Mouse (Mus musculus) forebrain, embryonic 16.5 days (tissue): ENCODE results near the gene Gm14459. TPM values are rescaled to one million over a fixed set of nuclear protein-coding genes. Genes with fewer than 3 reads are reported as not detected.
"Not testable (repeated sequence)": the region's sequence is repeated elsewhere in the genome, so short reads cannot be mapped to it uniquely, and the experiment has no call there.

Experiments
- ATAC-seq: fragments of 200-750 bp; cut with Nextera tagmentation; 2 replicates; pipeline ENCODE4 v1.8.0; 2017; ENCODE audit warnings: mild to moderate bottlenecking, moderate library complexity
- H3K27ac ChIP-seq: fragments of 300-500 bp; sonication (generic); 2 replicates; pipeline ENCODE4 v1.5.1; 2014; ENCODE audit warnings: low read length, control low read depth
- H3K27me3 ChIP-seq: fragments of 300-500 bp; sonication (generic); replicated peaks from 2 replicates; pipeline ENCODE4 v1.6.1; 2014; ENCODE audit warnings: low read length; ENCODE audit not compliant: control insufficient read depth, insufficient read depth
- H3K36me3 ChIP-seq: fragments of 300-500 bp; sonication (generic); 2 replicates; pipeline ENCODE4 v1.6.1; 2014; ENCODE audit not compliant: control insufficient read depth, insufficient read depth
- H3K4me1 ChIP-seq: fragments of 300-500 bp; sonication (generic); replicated peaks from 2 replicates; pipeline ENCODE4 v1.6.1; 2014; ENCODE audit warnings: low read length; ENCODE audit not compliant: control insufficient read depth, insufficient read depth
- H3K4me2 ChIP-seq: fragments of 300-500 bp; sonication (generic); 2 replicates; pipeline ENCODE4 v1.6.1; 2014; ENCODE audit warnings: mild to moderate bottlenecking, low read length, control low read depth
- H3K4me3 ChIP-seq: fragments of 300-500 bp; sonication (generic); replicated peaks from 2 replicates; pipeline ENCODE4 v1.5.1; 2014; ENCODE audit warnings: mild to moderate bottlenecking, low read length, control low read depth
- H3K9ac ChIP-seq: fragments of 300-500 bp; sonication (generic); replicated peaks from 2 replicates; pipeline ENCODE4 v1.6.1; 2014; ENCODE audit warnings: low read depth, low read length, control low read depth
- H3K9me3 ChIP-seq: fragments of 300-500 bp; sonication (generic); 2 replicates; pipeline ENCODE4 v1.6.1; 2016; ENCODE audit warnings: low read length; ENCODE audit not compliant: control insufficient read depth
- WGBS: fragments of 180-500 bp; shearing (Covaris S2); extraction: QIAGEN DNeasy Blood & Tissue Kit; methylation state at CpG from one replicate; pipeline ENCODE4 v1.1.7; 2014; 5-methylcytosine and 5-hydroxymethylcytosine counted together
- polyA plus RNA-seq: library from polyadenylated mRNA; unstranded; fragments of >200 nt; fragmentation: Nextera tagmentation; extraction: Ambion mirVana; gene quantifications from 2 replicates; pipeline ENCODE4 v1.2.1, GENCODE M21; 2015

Gm14459 gene
- polyA plus RNA-seq, result not detected in 2 replicates

GRCm38 (mm10) chrX:8524854-8525253 lies at the start of gene Gm14459:
Gene Gm14459 (minus strand): TSS chrX:8524954.
- Histone ChIP-seq H3K27me3 (no peaks in the 10 kb centered on the region), H3K4me1 (no peaks in the 10 kb centered on the region), H3K36me3 (no peaks in the 10 kb centered on the region), H3K4me2 (no peak within 1 kb of the TSS), H3K27ac (no peak within 1 kb of the TSS), H3K4me3 (no peak within 1 kb of the TSS), H3K9ac (no peak within 1 kb of the TSS), H3K9me3 (0 out of 2 replicates have a peak, but pooled peaks cover 2% of the 10 kb centered on the region)
- ATAC-seq, result no peak
- WGBS, result 77% methylated on average over 2 of the region's 2 CpGs

GRCm38 (mm10) chrX:8548155-8548554 lies 23.4 kb upstream of the Gm14459 start, which contains the start of gene Ssxb6:
Gene Ssxb6 (minus strand): TSS chrX:8548255.
- 73% methylated on average over 4 of the region's 4 CpGs for WGBS
- H3K36me3 ChIP-seq, H3K9ac ChIP-seq, H3K4me2 ChIP-seq, H3K27me3 ChIP-seq, H3K9me3 ChIP-seq, H3K27ac ChIP-seq, H3K4me1 ChIP-seq, H3K4me3 ChIP-seq, ATAC-seq: not testable (repeated sequence)

Other genes with a start within 250 kb of the Gm14459 start
- not detected in 2 replicates for gene Ssxb10, start 197.5 kb downstream of the Gm14459 start, polyA plus RNA-seq
- gene Ssxb9, start 158.0 kb downstream of the Gm14459 start, polyA plus RNA-seq, result not detected in 2 replicates
- not detected in 2 replicates for gene Ssxb1, start 111.6 kb downstream of the Gm14459 start, polyA plus RNA-seq
- gene Ssxb2, start 63.2 kb downstream of the Gm14459 start, polyA plus RNA-seq, result not detected in 2 replicates
- gene Ssxb6, start 23.3 kb upstream of the Gm14459 start, polyA plus RNA-seq, result not detected in 2 replicates
- not detected in 2 replicates for gene Ssxb3, start 66.9 kb upstream of the Gm14459 start, polyA plus RNA-seq
- gene Ssxb8, start 165.9 kb upstream of the Gm14459 start, polyA plus RNA-seq, result not detected in 2 replicates
- not detected in 2 replicates for gene Ssx9, start 223.5 kb upstream of the Gm14459 start, polyA plus RNA-seq